ENCODE assay signal across 22 mouse cellular contexts in the genomic region with DNA sequence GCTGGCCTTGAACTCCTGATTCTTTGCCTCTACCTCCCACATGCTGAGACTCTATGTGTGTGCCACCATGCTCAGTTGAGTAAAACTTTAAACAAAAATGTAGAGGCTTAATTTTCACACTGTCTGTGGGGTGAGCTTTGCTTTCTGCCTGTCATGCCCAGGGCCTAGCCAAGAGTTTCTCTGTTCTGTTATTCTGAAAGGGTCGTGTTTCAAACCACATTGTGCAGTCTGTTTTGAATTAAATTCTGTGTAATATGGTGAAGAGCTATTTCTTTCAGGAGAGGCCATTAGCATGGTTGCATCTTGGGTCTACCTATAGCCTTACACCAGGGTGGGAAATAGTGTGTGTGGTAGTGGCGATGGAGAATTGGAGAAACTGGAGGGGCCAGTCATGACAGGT.
DNase-seq lines count a peak whose midpoint lies in the region; ATAC-seq lines count a peak whose summit lies in the region.
"Had no signal": no experiment of that assay in that cellular context is flagged by ENCODE, and none has a peak within 500 bp of the region (broad histone marks: within the 10 kb centered on the region; RNA-seq: fewer than 3 reads in every experiment).

No protein-coding gene starts in this region.

- WGBS in limb, embryonic 11.5 days, result 52% methylated on average over 2 of the region's 2 CpGs
- WGBS in limb, embryonic 10.5 days, result 57% methylated on average over 2 of the region's 2 CpGs
- 42% methylated on average over 2 of the region's 2 CpGs for WGBS in embryonic facial prominence, embryonic 12.5 days
- WGBS in limb, embryonic 12.5 days, result 49% methylated on average over 2 of the region's 2 CpGs
- WGBS in kidney, embryonic 16.5 days, result 73% methylated on average over 2 of the region's 2 CpGs

- no peaks in the 10 kb centered on the region for H3K9me3 ChIP-seq in limb, embryonic 11.5 days (ENCODE audit: control insufficient read depth, low read length)
- H3K9me3 ChIP-seq in limb, embryonic 10.5 days (replicated peaks), result no peaks in the 10 kb centered on the region
- no peaks in the 10 kb centered on the region for H3K9me3 ChIP-seq in embryonic facial prominence, embryonic 12.5 days
- H3K9me3 ChIP-seq in limb, embryonic 12.5 days, result no peaks in the 10 kb centered on the region
- no peaks in the 10 kb centered on the region for H3K9me3 ChIP-seq in kidney, embryonic 16.5 days (ENCODE audit: low read length)
- H3K9me3 ChIP-seq: forebrain, embryonic 10.5 days; hindbrain, embryonic 15.5 days had no signal

- no peaks in the 10 kb centered on the region for H3K27me3 ChIP-seq in limb, embryonic 11.5 days (ENCODE audit: control insufficient read depth, insufficient read depth, low read length)
- no peaks in the 10 kb centered on the region for H3K27me3 ChIP-seq in limb, embryonic 10.5 days (ENCODE audit: low read depth, poor library complexity, severe bottlenecking)
- no peaks in the 10 kb centered on the region for H3K27me3 ChIP-seq in embryonic facial prominence, embryonic 12.5 days
- H3K27me3 ChIP-seq in limb, embryonic 12.5 days, result no peaks in the 10 kb centered on the region
- no peaks in the 10 kb centered on the region for H3K27me3 ChIP-seq in kidney, embryonic 16.5 days (ENCODE audit: insufficient read depth, low read length)
- H3K27me3 ChIP-seq: hindbrain, embryonic 15.5 days; Patski had no signal

- intact Hi-C loops in heart, postnatal 36 days (cut with DNase I), result loop anchor here (5.0 kb wide), 2 partner anchors 42 to 73 kb away; no protein-coding TSS in a partner anchor

- H3K36me3 ChIP-seq in limb, embryonic 11.5 days (ENCODE audit: control insufficient read depth, insufficient read depth, low read length), result no peaks in the 10 kb centered on the region
- H3K36me3 ChIP-seq in limb, embryonic 10.5 days, result no peaks in the 10 kb centered on the region
- no peaks in the 10 kb centered on the region for H3K36me3 ChIP-seq in embryonic facial prominence, embryonic 12.5 days
- H3K36me3 ChIP-seq in limb, embryonic 12.5 days, result no peaks in the 10 kb centered on the region
- no peaks in the 10 kb centered on the region for H3K36me3 ChIP-seq in kidney, embryonic 16.5 days (ENCODE audit: insufficient read depth, low read length)
- H3K36me3 ChIP-seq: forebrain, embryonic 10.5 days; hindbrain, embryonic 15.5 days had no signal

- no peak overlapping the region for H3K27ac ChIP-seq in limb, embryonic 11.5 days (replicated peaks; ENCODE audit: low read depth, low read length)
- no peak overlapping the region for H3K27ac ChIP-seq in limb, embryonic 10.5 days
- peak overlapping the region; percentile 69; the same call in 1 of the 2 replicates for H3K27ac ChIP-seq in embryonic facial prominence, embryonic 12.5 days
- H3K27ac ChIP-seq in limb, embryonic 12.5 days, result peak overlapping the region; percentile 53; the same call in 1 of the 2 replicates
- H3K27ac ChIP-seq in kidney, embryonic 16.5 days (ENCODE audit: low read length), result no peak overlapping the region
- H3K27ac ChIP-seq: forebrain, embryonic 10.5 days; hindbrain, embryonic 15.5 days had no signal

- peaks cover 10% of the 10 kb centered on the region for H3K4me1 ChIP-seq in limb, embryonic 11.5 days (ENCODE audit: control insufficient read depth, insufficient read depth, low read length)
- H3K4me1 ChIP-seq in limb, embryonic 10.5 days, result peaks cover 46% of the 10 kb centered on the region
- H3K4me1 ChIP-seq in embryonic facial prominence, embryonic 12.5 days, result peaks cover 35% of the 10 kb centered on the region
- peaks cover 45% of the 10 kb centered on the region for H3K4me1 ChIP-seq in limb, embryonic 12.5 days (replicated peaks)
- H3K4me1 ChIP-seq in kidney, embryonic 16.5 days (ENCODE audit: insufficient read depth, low read length), result peaks cover 39% of the 10 kb centered on the region

- no peak overlapping the region for H3K4me2 ChIP-seq in limb, embryonic 11.5 days (ENCODE audit: low read depth, severe bottlenecking)
- H3K4me2 ChIP-seq in embryonic facial prominence, embryonic 12.5 days (replicated peaks), result no peak overlapping the region
- H3K4me2 ChIP-seq in limb, embryonic 12.5 days, result no peak overlapping the region
- H3K4me2 ChIP-seq in kidney, embryonic 16.5 days (replicated peaks; ENCODE audit: low read depth, low read length), result no peak overlapping the region
- H3K4me2 ChIP-seq: hindbrain, embryonic 15.5 days had no signal

- ATAC-seq in limb, embryonic 11.5 days (ENCODE audit: insufficient number of reproducible peaks, low FRiP score, low TSS enrichment, low read depth), result 0 out of 2 replicates have a peak, but pooled peaks have one; percentile 42
- ATAC-seq in embryonic facial prominence, embryonic 12.5 days (ENCODE audit: insufficient number of reproducible peaks, insufficient read depth, low FRiP score, low TSS enrichment), result no peak
- no peak for ATAC-seq in limb, embryonic 12.5 days (ENCODE audit: insufficient number of reproducible peaks, insufficient read depth, low FRiP score, low TSS enrichment, low read depth)
- ATAC-seq in kidney, embryonic 16.5 days (ENCODE audit: low FRiP score, low TSS enrichment), result no peak
- ATAC-seq: forebrain, embryonic 14.5 days; forebrain, postnatal 0 days; intestine, postnatal 0 days; Patski had no signal

- DNase-seq in heart, adult 11 months, result peak; percentile 72
- no peak for DNase-seq in heart, postnatal 36 days
- DNase-seq in limb, embryonic 11.5 days (ENCODE audit: low spot score), result no peak
- no peak for DNase-seq in limb, embryonic 10.5 days (ENCODE audit: low spot score)
- no peak for DNase-seq in right cerebral cortex, adult 18-20 months
- DNase-seq: adrenal gland, postnatal 14 days; cerebellum, adult 11 months; cerebellum, adult 2 months; cerebellum, adult 9-11 months; cerebellum, postnatal 25 days; forebrain, postnatal 0 days; gastrocnemius, postnatal 25 days; heart, postnatal 4 days; kidney, adult 2 months had no signal

- no peak overlapping the region for H3K4me3 ChIP-seq in limb, embryonic 11.5 days (ENCODE audit: low read depth, low read length)
- H3K4me3 ChIP-seq in limb, embryonic 10.5 days, result no peak overlapping the region
- no peak overlapping the region for H3K4me3 ChIP-seq in embryonic facial prominence, embryonic 12.5 days
- H3K4me3 ChIP-seq in limb, embryonic 12.5 days (replicated peaks), result no peak overlapping the region
- no peak overlapping the region for H3K4me3 ChIP-seq in kidney, embryonic 16.5 days (ENCODE audit: low read length)
- H3K4me3 ChIP-seq: forebrain, embryonic 10.5 days; hindbrain, embryonic 15.5 days had no signal

- H3K9ac ChIP-seq in limb, embryonic 11.5 days (ENCODE audit: low read length), result no peak overlapping the region
- no peak overlapping the region for H3K9ac ChIP-seq in embryonic facial prominence, embryonic 12.5 days
- no peak overlapping the region for H3K9ac ChIP-seq in limb, embryonic 12.5 days (replicated peaks)
- H3K9ac ChIP-seq in kidney, embryonic 16.5 days (replicated peaks; ENCODE audit: low read length), result no peak overlapping the region
- H3K9ac ChIP-seq: forebrain, postnatal 0 days; hindbrain, embryonic 15.5 days had no signal

Comparison
In these comparisons a context has a peak if more than half of its experiments do, and no peak if none do; other contexts are left out.
1. H3K27ac ChIP-seq: peak in embryonic facial prominence, embryonic 12.5 days (single experiment) and limb, embryonic 12.5 days (single experiment); none in limb, embryonic 11.5 days (single experiment), limb, embryonic 10.5 days (single experiment) and kidney, embryonic 16.5 days (single experiment).